Mouse (Mus musculus) brain, embryonic 14.5 days (tissue): ENCODE measurements around the gene Tmem8. TPM values are rescaled to one million over a fixed set of nuclear protein-coding genes. Genes with fewer than 3 reads are reported as not detected.
A peak's percentile ranks its signal among the peaks of the same experiment; 100 is the strongest.
"Not testable (repeated sequence)": the region's sequence is repeated elsewhere in the genome, so short reads cannot be mapped to it uniquely, and the experiment has no call there.

Source experiments
- DNase-seq: peaks from one replicate; pipeline ENCODE4 v3.0.0-alpha.2; 2011; ENCODE audit warnings: low read depth
- CTCF ChIP-seq: fragments of 200-500 bp; IDR thresholded peaks from 2 replicates; pipeline ENCODE4 v1.5.1; 2012; ENCODE audit warnings: inconsistent platforms, mild to moderate bottlenecking, moderate library complexity, borderline replicate concordance; ENCODE audit not compliant: insufficient read depth, insufficient read length; ENCODE audit errors: extremely low read depth
- POLR2A ChIP-seq: fragments of 200-500 bp; IDR thresholded peaks from 2 replicates; pipeline ENCODE4 v1.6.1; 2012; ENCODE audit warnings: mild to moderate bottlenecking, inconsistent platforms, borderline replicate concordance; ENCODE audit not compliant: poor library complexity, insufficient read depth, insufficient read length, severe bottlenecking; ENCODE audit errors: extremely low read depth
- polyA plus RNA-seq: library from polyadenylated mRNA; depleted of rRNA; stranded (reverse); fragments of >200 nt; gene quantifications from 2 replicates; pipeline ENCODE4 v1.2.3, GENCODE M21; 2012

The Tmem8 gene
- polyA plus RNA-seq, 1 experiment, result 11.8 TPM

DNA sequence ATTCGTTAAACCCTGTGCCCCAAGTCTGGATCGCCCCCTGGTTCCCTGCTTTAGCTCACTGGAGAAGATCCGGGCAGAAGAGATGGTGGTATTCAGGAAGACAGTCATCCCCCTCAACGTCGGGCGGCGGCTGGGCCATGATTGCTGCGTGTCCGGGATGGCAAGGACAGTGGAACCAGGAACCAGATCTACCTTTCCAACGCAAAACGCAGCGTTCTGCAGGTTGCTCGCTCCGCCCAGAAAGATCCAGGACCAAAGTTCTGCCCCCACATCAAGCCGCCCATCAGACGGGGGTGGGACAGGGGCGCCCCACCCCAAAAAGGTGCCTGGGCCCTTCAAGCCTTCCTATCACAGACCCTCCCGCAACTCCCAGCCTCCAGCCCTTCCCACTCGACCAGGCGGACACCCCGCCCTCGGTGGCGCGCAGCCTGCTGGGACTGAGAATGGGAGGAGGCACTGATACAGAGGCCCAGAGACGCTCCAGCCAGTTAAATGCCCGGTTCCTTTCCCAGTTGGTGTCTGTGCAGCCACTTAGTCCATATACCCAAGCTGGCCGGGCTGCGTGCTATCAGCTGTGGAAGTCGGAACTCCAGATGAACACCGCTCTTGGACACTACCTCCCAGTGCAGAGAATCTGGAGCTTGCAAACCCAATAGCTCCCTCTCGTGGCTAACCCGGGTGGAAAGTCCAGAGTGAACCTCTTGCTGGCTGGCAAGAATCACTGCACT lies 23.0 kb upstream of the Tmem8 start, which contains the start of gene Decr2:
Gene Decr2, minus strand, starts transcription at position 433 of the 728 bp plus-strand sequence.
- TF ChIP-seq POLR2A (0 out of 2 replicates have a peak, but pooled peaks have one; percentile 31), CTCF (peak; percentile 92)

DNA sequence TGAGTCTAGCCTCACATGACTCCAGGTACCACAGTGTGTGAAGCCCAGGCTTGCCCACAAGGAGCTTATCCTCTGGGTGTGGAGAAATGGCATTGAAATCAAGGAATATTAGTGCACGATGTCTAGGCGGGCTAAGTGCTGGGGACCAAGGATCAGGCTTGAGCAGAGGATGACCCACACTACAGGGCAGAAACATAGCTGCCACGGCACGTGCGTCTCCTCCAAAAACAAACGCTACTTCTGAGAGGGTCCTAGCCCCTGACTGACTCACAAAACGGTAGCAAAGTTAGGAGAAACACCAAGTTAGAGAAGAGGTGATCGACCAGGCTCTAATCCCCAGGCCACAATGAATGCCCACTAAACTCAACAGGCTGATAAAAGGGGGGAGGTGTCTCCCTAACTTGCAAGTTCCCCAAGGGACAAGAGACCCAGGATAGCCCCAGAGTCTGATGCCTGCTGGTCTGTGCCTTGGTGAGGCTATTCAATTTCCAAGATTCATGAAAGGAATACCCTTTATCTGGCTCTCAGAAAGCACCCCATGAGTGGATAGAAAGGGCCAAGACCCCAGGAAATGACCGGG lies 18.5 kb upstream of the Tmem8 start:
- no peak for TF ChIP-seq POLR2A
- TF ChIP-seq CTCF, result no peak
- DNase-seq, result no peak

More for the DNA sequence above, 23.0 kb upstream of the Tmem8 start, which contains the start of gene Decr2:
- peak; percentile 97 for DNase-seq

DNA sequence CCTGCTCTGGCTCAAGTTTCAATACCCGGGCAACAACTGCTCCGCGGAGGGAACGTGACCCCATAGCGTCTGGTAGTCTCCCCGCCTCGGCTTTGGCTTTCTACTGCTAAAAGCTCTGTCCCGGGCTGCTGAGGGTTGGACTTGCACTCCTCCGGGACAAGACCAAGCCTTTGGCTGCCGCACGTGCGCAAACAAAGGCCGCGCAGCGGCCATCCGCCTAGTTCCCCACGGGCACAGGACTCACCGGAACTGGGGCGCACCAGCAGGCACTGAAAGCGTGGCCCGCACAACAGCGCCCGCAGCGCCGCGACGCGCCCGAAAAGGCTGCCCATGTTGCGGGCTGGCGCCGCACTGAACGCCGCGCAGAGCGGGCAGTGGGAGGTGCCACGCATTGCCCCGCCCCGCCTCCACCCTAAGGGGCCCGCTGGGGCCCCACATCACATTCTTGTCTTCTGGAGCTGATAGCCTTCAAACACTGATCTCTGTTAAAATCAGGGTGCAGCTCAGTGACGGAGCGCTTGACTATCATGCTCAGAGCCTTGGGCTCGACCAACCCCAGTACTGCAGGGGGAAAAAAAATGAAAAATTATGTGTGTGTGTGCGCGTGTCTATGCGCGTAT lies 17.9 kb upstream of the Tmem8 start, which contains the start of gene Nme4:
Gene Nme4, minus strand, starts transcription at position 482 of the 620 bp plus-strand sequence.
- peak; percentile 69 for DNase-seq
- TF ChIP-seq CTCF, result 0 out of 2 replicates have a peak, but pooled peaks have one; percentile 0
- peak; percentile 90 for TF ChIP-seq POLR2A

DNA sequence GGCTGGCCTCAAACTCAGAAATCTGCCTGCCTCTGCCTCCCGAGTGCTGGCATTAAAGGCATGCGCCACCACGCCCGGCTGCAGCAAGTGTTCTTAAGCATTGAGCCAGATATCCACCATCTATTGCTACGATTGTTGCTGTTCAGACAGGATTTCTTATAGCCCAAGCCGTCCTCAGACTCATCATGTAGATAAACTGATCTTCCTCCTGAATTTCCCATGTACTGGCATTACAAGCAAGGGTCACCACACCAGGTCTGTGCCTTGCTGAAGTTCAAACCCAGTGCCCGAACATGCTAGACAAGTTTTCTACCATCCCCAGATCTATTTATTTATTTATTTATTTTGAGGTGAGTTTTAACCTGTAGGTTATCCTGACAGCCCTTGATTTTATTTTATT lies 14.6 kb upstream of the Tmem8 start:
- TF ChIP-seq CTCF, result no peak
- TF ChIP-seq POLR2A, result no peak
- DNase-seq, result no peak

DNA sequence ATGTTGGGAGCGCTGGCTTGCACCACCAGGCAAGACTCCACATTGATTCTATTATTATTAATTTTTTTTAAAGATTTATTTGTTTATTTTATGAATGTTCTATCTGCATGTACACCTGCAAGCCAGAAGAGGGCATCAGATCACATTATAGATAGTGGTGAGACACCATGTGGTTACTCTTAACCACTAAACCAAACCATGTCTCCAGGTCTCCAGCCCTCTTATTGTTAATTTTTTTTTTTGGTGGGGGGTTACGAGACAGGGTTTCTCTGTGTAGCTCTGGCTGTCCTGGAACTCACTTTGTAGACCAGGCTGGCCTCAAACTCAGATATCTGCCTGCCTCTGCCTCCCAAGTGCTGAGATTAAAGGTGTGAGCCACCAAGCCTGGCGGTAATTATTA lies 13.8 kb upstream of the Tmem8 start:
- DNase-seq, result not testable (repeated sequence)

DNA sequence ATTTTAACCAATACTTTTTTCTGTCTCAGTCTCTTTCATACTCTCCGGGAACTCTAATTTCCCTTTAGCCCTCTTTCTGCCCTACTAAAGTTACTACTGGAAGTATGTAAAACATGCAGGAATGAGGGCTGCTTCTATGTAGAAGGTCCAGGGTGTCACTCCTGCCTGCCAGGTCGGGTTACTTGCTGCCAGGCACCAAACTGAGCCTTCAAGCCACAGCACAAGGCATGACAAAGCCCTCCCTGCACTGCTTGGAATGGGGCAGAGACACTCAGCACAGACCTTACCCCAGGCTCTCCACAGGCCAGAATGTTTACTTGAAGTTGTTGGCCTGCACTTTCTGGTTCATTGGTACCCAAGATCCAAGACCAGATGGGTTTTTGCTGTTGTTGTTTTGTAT lies 12.9 kb upstream of the Tmem8 start:
- TF ChIP-seq POLR2A (no peak), CTCF (no peak)
- no peak for DNase-seq

DNA sequence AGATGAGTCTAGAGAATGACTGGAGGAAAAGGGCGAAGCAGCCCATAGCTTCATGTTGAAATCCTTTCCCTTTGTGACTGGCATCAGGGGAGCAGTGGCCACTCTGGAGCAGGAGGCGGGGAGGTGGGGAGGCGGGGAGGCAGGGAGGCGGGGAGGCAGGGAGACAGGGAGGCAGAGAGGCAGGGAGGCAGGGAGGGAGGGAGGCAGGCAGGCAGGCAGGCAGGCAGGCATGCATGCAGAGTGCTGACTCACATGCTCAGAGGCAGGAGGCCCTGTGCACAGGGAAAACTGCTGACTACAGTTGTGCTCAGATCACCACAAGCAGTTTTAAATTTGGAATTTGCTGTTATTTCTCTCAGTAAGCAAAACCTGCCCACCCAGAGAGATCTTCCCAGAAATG lies 11.6 kb upstream of the Tmem8 start:
- no peak for DNase-seq
- TF ChIP-seq POLR2A (no peak), CTCF (no peak)

DNA sequence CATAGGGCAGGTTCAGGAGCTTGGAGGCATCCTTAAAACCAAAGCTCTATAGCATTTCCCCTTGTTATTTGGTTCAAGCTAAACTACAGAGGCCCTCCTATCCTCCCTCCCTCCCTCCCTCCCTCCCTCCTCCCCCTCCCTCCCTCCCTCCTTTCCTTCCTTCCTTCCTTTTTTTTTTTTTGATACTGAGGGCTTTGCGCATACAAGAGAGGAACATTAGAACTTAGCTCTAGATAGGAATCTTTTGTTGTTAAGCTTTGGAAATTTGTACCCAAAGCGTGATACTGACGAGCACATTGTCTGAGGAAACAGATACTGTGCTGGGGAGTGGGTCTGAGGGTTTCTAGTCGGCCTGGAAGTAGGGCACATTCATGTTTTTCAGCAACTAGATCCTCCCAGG lies 7.5 kb upstream of the Tmem8 start:
- no peak for DNase-seq
- TF ChIP-seq CTCF, result no peak
- no peak for TF ChIP-seq POLR2A

DNA sequence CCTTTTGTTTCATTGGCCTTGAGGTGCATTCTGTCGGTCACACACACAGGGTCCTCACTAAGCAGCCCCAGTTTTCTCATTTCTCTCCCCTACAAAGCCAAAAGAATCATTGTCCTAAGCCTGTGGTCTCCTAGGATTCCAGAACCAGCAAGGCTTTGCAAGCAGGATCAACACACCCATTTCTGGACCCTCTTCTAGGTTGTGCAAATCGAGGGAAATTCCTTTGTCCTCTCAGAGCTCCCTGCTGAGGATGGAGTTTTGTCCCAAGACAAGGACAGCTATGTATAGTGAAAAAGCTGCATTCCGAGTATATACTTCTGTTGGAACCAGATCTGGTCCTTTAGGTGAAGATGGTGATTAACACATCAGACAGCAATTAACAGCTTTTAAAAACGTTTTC lies 2.9 kb upstream of the Tmem8 start:
- no peak for DNase-seq
- no peak for TF ChIP-seq POLR2A
- no peak for TF ChIP-seq CTCF

DNA sequence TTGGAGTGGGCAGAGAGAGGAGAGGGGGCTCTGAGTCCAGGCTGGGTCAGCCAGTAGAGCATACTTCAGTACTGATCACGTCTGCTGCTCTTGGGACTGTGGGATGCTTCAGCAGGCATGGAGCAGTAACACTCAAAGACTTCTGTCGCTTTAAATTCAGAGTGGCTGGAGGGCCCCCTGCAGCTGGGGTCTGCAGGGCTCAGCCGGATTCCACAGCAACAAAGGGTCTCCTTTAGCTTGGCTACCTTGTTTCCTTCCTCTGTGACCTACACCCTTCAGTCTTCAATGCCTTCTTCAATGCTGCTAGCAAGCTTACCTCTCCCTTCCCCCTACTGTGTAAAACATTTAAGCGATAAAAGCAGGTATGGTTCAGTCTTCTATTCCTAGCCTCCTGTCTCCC lies 2.1 kb upstream of the Tmem8 start:
- DNase-seq, result no peak
- TF ChIP-seq POLR2A (no peak), CTCF (no peak)

DNA sequence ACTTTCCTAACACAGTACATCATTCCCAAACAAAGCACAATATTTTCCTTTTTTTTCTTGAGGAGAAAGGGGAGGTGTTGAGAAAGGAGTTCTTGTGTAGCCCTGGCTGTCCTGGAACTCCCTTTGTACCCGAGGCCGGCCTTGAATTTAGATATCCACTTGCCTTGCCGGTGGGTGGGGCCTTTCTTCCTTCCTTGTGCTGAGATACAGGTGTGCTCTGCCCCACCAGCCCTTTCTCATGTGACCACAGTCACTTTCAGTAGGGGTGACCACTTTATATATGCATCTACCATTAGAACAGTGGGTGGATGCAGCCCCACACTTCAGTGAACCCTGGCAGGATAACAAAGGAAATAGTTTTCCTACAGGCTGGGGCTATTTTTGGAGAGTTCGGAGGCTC lies 1.4 kb upstream of the Tmem8 start:
- no peak for DNase-seq
- TF ChIP-seq CTCF (no peak), POLR2A (no peak)

DNA sequence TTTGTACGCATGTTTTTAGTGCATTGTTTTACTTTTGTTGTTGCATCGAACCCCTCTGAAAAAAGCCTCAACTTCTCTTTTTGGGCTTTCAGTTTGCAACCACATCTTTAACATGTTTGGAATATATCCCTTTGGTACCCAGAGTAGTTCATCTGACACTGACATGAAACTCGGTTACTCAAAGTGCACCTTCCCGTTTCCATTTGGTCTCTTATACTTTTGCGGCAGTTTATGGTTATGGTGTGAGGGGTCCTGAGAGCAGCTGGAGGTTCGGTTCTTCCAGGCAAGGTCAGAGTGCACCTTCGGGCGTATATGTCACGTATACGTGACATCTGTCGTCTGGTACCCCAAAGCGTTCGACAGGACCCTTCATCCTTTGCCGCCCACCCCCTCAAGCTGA lies 348 bp upstream of the Tmem8 start:
- TF ChIP-seq CTCF, result no peak
- TF ChIP-seq POLR2A, result no peak
- DNase-seq, result no peak

DNA sequence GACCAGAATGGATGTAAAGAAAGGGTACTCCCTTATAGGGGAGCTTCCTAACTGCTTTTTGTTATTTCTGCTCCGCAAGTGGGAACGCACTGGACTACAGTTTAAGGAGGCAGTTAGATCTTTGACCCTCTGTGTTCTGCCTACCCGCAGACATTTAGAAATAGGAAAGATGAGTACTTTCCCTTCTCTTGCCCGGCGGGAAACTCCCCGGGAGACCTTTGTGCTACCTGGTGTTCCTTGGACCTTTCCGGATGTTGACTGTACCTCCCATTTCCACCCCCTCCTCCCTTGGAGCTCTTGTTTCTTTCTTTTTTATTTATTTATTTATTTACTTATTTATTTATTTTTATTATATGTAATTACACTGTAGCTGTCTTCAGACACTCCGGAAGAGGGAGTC lies 962 bp downstream of the Tmem8 start:
- no peak for DNase-seq
- no peak for TF ChIP-seq CTCF
- TF ChIP-seq POLR2A, result no peak

DNA sequence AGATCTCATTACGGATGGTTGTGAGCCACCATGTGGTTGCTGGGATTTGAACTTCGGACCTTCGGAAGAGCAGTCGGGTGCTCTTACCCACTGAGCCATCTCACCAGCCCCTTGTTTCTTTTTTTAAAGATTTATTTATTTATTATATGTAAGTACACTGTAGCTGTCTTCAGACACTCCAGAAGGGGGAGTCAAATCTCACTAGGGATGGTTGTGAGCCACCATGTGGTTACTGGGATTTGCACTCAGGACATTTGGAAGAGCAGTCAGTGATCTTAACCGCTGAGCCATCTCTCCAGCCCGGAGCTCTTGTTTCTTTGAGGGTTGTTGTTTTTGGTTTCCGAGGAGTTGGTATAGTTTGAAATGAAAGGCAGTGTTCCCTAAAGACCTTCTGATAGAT lies 1.4 kb downstream of the Tmem8 start:
- not testable (repeated sequence) for DNase-seq
